Mouse (Mus musculus): ENCODE data around the gene Fam71e1. TPM values are rescaled to one million over a fixed set of nuclear protein-coding genes. Genes with fewer than 3 reads are reported as not detected.

The Fam71e1 gene
- polyA plus RNA-seq, 1 experiment from 2014 or later, result 6.9 TPM

- ATAC-seq (no peak), DNase-seq (ENCODE audit: low read depth, low spot score) (no peak)
- POLR2A ChIA-PET, result no interaction called here
- no peak for TF ChIP-seq CTCF (IDR thresholded peaks at IDR 0.05)
- in situ Hi-C loops (cut with MboI; ENCODE audit: low pct_unique_long_range_greater_than_20kb), result no loop called here
- H3K27me3 ChIP-seq, result peaks cover 21% of the 10 kb centered on the region
- CTCF ChIA-PET, result no interaction called here
Measured at GRCm38 (mm10) chr7:44472558-44472885, 23.9 kb upstream of the Fam71e1 start.

GRCm38 (mm10) chr7:44472961-44473646 is 23.3 kb upstream of the Fam71e1 start:
- CTCF ChIA-PET, result no interaction called here
- no peak for TF ChIP-seq CTCF (IDR thresholded peaks at IDR 0.05)
- POLR2A ChIA-PET, result no interaction called here
- ATAC-seq, result no peak
- no peak for DNase-seq (ENCODE audit: low read depth, low spot score)
- in situ Hi-C loops (cut with MboI; ENCODE audit: low pct_unique_long_range_greater_than_20kb), result no loop called here
- peaks cover 26% of the 10 kb centered on the region for H3K27me3 ChIP-seq

- in situ Hi-C loops (cut with MboI; ENCODE audit: low pct_unique_long_range_greater_than_20kb), result no loop called here
- DNase-seq (ENCODE audit: low read depth, low spot score) (no peak), ATAC-seq (no peak)
- ChIA-PET CTCF (no interaction called here), POLR2A (no interaction called here)
- no peak for TF ChIP-seq CTCF (IDR thresholded peaks at IDR 0.05)
- peaks cover 33% of the 10 kb centered on the region for H3K27me3 ChIP-seq
Measured at GRCm38 (mm10) chr7:44474419-44474818, 22.0 kb upstream of the Fam71e1 start.

- H3K27me3 ChIP-seq, result peaks cover 35% of the 10 kb centered on the region
- in situ Hi-C loops (cut with MboI; ENCODE audit: low pct_unique_long_range_greater_than_20kb), result no loop called here
- POLR2A ChIA-PET, result no interaction called here
Measured at GRCm38 (mm10) chr7:44475046-44475614, 21.3 kb upstream of the Fam71e1 start.

GRCm38 (mm10) chr7:44482836-44483435 is 13.4 kb upstream of the Fam71e1 start:
- TF ChIP-seq CTCF (IDR thresholded peaks at IDR 0.05), result no peak
- DNase-seq (ENCODE audit: low read depth, low spot score) (no peak), ATAC-seq (no peak)
- CTCF ChIA-PET, result no interaction called here
- peaks cover 17% of the 10 kb centered on the region for H3K27me3 ChIP-seq
- in situ Hi-C loops (cut with MboI; ENCODE audit: low pct_unique_long_range_greater_than_20kb), result no loop called here
- POLR2A ChIA-PET, result no interaction called here

More at GRCm38 (mm10) chr7:44475046-44475614, 21.3 kb upstream of the Fam71e1 start:
- DNase-seq (ENCODE audit: low read depth, low spot score) (no peak), ATAC-seq (no peak)
- no peak for TF ChIP-seq CTCF (IDR thresholded peaks at IDR 0.05)
- CTCF ChIA-PET, result no interaction called here

- DNase-seq (ENCODE audit: low read depth, low spot score), result no peak
- TF ChIP-seq CTCF (IDR thresholded peaks at IDR 0.05), result no peak
- ChIA-PET POLR2A (no interaction called here), CTCF (interaction anchor here (2.3 kb wide), 1 partner anchor 10 kb away, joined by 15 read pairs; the partner anchor contains the start of genes Emc10 and Fam71e1)
- H3K27me3 ChIP-seq, result peaks cover 9% of the 10 kb centered on the region
- in situ Hi-C loops (cut with MboI; ENCODE audit: low pct_unique_long_range_greater_than_20kb), result no loop called here
- ATAC-seq, result no peak
Measured at GRCm38 (mm10) chr7:44484109-44484508, 12.3 kb upstream of the Fam71e1 start.

- ATAC-seq (no peak), DNase-seq (ENCODE audit: low read depth, low spot score) (no peak)
- peaks cover 8% of the 10 kb centered on the region for H3K27me3 ChIP-seq
- CTCF ChIA-PET, result interaction anchor here (1.1 to 2.4 kb wide), 4 partner anchors 10 to 222 kb away, joined by 4 to 15 read pairs (median 7); partner anchors contain the start of genes Emc10, Fam71e1 and Josd2
- POLR2A ChIA-PET, result no interaction called here
- TF ChIP-seq CTCF (IDR thresholded peaks at IDR 0.05), result no peak
- in situ Hi-C loops (cut with MboI; ENCODE audit: low pct_unique_long_range_greater_than_20kb), result no loop called here
Measured at GRCm38 (mm10) chr7:44484841-44485571, 11.4 kb upstream of the Fam71e1 start.

GRCm38 (mm10) chr7:44485572-44486195 is 10.7 kb upstream of the Fam71e1 start:
- POLR2A ChIA-PET, result no interaction called here
- TF ChIP-seq CTCF (IDR thresholded peaks at IDR 0.05), result no peak
- in situ Hi-C loops (cut with MboI; ENCODE audit: low pct_unique_long_range_greater_than_20kb), result no loop called here

GRCm38 (mm10) chr7:44486927-44487575 is 9.3 kb upstream of the Fam71e1 start:
- CTCF ChIA-PET, result interaction anchor here (2.4 kb wide), 1 partner anchor 18 kb away, joined by 9 read pairs; the partner anchor contains the start of gene Josd2
- DNase-seq (ENCODE audit: low read depth, low spot score), result no peak
- TF ChIP-seq CTCF (IDR thresholded peaks at IDR 0.05), result no peak
- POLR2A ChIA-PET, result interaction anchor here (0.8 to 1.2 kb wide), 2 partner anchors 56 to 62 kb away, joined by 3 read pairs; partner anchors contain the start of gene Pold1
- H3K27me3 ChIP-seq, result no peaks in the 10 kb centered on the region
- ATAC-seq, result no peak
- in situ Hi-C loops (cut with MboI; ENCODE audit: low pct_unique_long_range_greater_than_20kb), result no loop called here

More at GRCm38 (mm10) chr7:44485572-44486195, 10.7 kb upstream of the Fam71e1 start:
- peaks cover 3% of the 10 kb centered on the region for H3K27me3 ChIP-seq
- CTCF ChIA-PET, result interaction anchor here (1.1 to 2.4 kb wide), 4 partner anchors 9 to 222 kb away, joined by 4 to 15 read pairs (median 7); partner anchors contain the start of genes Emc10, Fam71e1 and Josd2
- ATAC-seq, result no peak
- no peak for DNase-seq (ENCODE audit: low read depth, low spot score)

GRCm38 (mm10) chr7:44487936-44488335 is 8.4 kb upstream of the Fam71e1 start:
- ATAC-seq (no peak), DNase-seq (ENCODE audit: low read depth, low spot score) (no peak)
- no peak for TF ChIP-seq CTCF (IDR thresholded peaks at IDR 0.05)
- POLR2A ChIA-PET, result interaction anchor here (1.2 kb wide), 1 partner anchor 55 kb away, joined by 3 read pairs; no protein-coding TSS in a partner anchor
- CTCF ChIA-PET, result no interaction called here
- H3K27me3 ChIP-seq, result no peaks in the 10 kb centered on the region
- in situ Hi-C loops (cut with MboI; ENCODE audit: low pct_unique_long_range_greater_than_20kb), result no loop called here

Data from Patski (cell line).